ENCODE assay signal across 8 mouse cellular contexts in genomic region chr16:5467587-5467986, GRCm38 (mm10).
A peak's percentile ranks its signal among the peaks of the same experiment; 100 is the strongest.
DNase-seq lines count a peak whose midpoint lies in the region; ATAC-seq and TF ChIP-seq lines count a peak whose summit lies in the region.

No protein-coding gene starts in this region.

- intact Hi-C loops in left cerebral cortex, postnatal 25 days (cut with DNase I) = loop anchor here (1.0 to 5.0 kb wide), 3 partner anchors 100 to 265 kb away; no protein-coding TSS in a partner anchor

- H3K27me3 ChIP-seq in intestine, postnatal 0 days (replicated peaks; ENCODE audit: control insufficient read depth, insufficient read depth, low read length) = no peaks in the 10 kb centered on the region
- 0 out of 2 replicates have a peak, but pooled peaks cover 2% of the 10 kb centered on the region for H3K27me3 ChIP-seq in intestine, embryonic 16.5 days (replicated peaks; ENCODE audit: control insufficient read depth, insufficient read depth, low read length)

- TF ChIP-seq CTCF in intestine, postnatal 0 days (IDR thresholded peaks at IDR 0.05; ENCODE audit: low read depth) = peak; percentile 76

- H3K4me2 ChIP-seq in intestine, postnatal 0 days (replicated peaks; ENCODE audit: low read depth) = no peak overlapping the region
- H3K4me2 ChIP-seq in intestine, embryonic 16.5 days (ENCODE audit: low read depth, low read length) = no peak overlapping the region

- no peaks in the 10 kb centered on the region for H3K36me3 ChIP-seq in intestine, postnatal 0 days (ENCODE audit: control insufficient read depth, insufficient read depth)
- H3K36me3 ChIP-seq in intestine, embryonic 16.5 days (ENCODE audit: control insufficient read depth, insufficient read depth, low read length) = no peaks in the 10 kb centered on the region

- H3K9me3 ChIP-seq in intestine, postnatal 0 days (ENCODE audit: control insufficient read depth) = no peaks in the 10 kb centered on the region
- H3K9me3 ChIP-seq in intestine, embryonic 16.5 days (ENCODE audit: control insufficient read depth, low read length) = no peaks in the 10 kb centered on the region

- no peak for ATAC-seq in intestine, postnatal 0 days
- ATAC-seq in intestine, embryonic 16.5 days = no peak; the same call in 1 of the 2 replicates

- no peak overlapping the region for H3K9ac ChIP-seq in intestine, postnatal 0 days (ENCODE audit: low read depth, low read length)
- H3K9ac ChIP-seq in intestine, embryonic 16.5 days (ENCODE audit: low read depth, low read length) = no peak overlapping the region

- no peaks in the 10 kb centered on the region for H3K4me1 ChIP-seq in intestine, postnatal 0 days (replicated peaks; ENCODE audit: control insufficient read depth, insufficient read depth, low read length)
- no peaks in the 10 kb centered on the region for H3K4me1 ChIP-seq in intestine, embryonic 16.5 days (ENCODE audit: control insufficient read depth, insufficient read depth, low read length)

- H3K4me3 ChIP-seq in intestine, postnatal 0 days (ENCODE audit: low read depth, low read length) = no peak overlapping the region
- H3K4me3 ChIP-seq in intestine, embryonic 16.5 days (ENCODE audit: low read length) = no peak overlapping the region

- DNase-seq in CD4-positive, CD25-positive, alpha-beta regulatory T cell, adult 2 months (ENCODE audit: low read depth, low spot score) = peak; percentile 81
- DNase-seq in adrenal gland, adult 18-20 months (ENCODE audit: low spot score in 2 of 2) = peak; percentile 41 to 51
- peak; percentile 64 for DNase-seq in embryo, embryonic 11 days
- peak; percentile 36 to 48 for DNase-seq in left cerebral cortex, postnatal 25 days (ENCODE audit: low spot score in 2 of 2)
- peak; percentile 32 to 51 for DNase-seq in right cerebral cortex, adult 2 months (ENCODE audit: low spot score in 2 of 2)
- DNase-seq in urinary bladder, postnatal 36 days (ENCODE audit: low spot score in 2 of 2) = no peak

- no peak overlapping the region for H3K27ac ChIP-seq in intestine, postnatal 0 days (ENCODE audit: low read depth, low read length)
- H3K27ac ChIP-seq in intestine, embryonic 16.5 days (ENCODE audit: low read length) = no peak overlapping the region

- WGBS in intestine, postnatal 0 days = 8% methylated on average over 3 of the region's 3 CpGs
- 8% methylated on average over 3 of the region's 3 CpGs for WGBS in intestine, embryonic 16.5 days

Comparison
In these comparisons a context has a peak if more than half of its experiments do, and no peak if none do; other contexts are left out.
1. DNase-seq: peak in CD4-positive, CD25-positive, alpha-beta regulatory T cell, adult 2 months (single experiment), adrenal gland, adult 18-20 months (2 of 2), embryo, embryonic 11 days (single experiment), left cerebral cortex, postnatal 25 days (2 of 2) and right cerebral cortex, adult 2 months (2 of 2); none in urinary bladder, postnatal 36 days (0 of 2).